Mouse (Mus musculus): ENCODE measurements around the gene Tedc2. TPM values are rescaled to one million over a fixed set of nuclear protein-coding genes. Genes with fewer than 3 reads are reported as not detected.

Tedc2 gene
- polyA plus RNA-seq, 1 experiment = 13.2 TPM

DNA sequence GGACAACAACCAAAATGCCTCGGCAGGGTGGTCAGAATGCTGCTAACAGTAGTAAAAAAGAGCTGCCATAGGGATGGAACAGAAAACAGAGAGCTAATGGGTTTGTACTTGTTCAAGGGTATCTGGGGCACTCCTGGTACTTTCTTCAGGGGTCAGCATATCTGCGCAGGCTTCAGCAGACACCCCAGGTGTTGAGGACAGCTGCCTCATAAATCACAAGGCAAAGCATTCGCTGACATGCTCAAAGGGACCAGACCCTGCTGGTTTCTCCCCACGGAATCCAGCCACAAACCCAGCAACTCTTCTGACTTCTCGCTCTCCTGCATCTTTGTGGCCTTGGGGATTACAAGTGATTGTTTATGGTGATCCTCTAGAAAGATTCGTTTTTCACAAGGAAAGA, 2.0 kb upstream of the Tedc2 start:
- peaks cover 74% of the 10 kb centered on the region for H3K36me3 ChIP-seq (replicated peaks; ENCODE audit: low read length)
- peaks cover 74% of the 10 kb centered on the region for H3K4me1 ChIP-seq
- no peak for TF ChIP-seq GATA1 (IDR thresholded peaks at IDR 0.05; ENCODE audit: borderline replicate concordance, low read length)
- TF ChIP-seq FLI1 (IDR thresholded peaks at IDR 0.05; ENCODE audit: low read length) = no peak
- H3K27me3 ChIP-seq (replicated peaks) = no peaks in the 10 kb centered on the region
- H3K9me3 ChIP-seq = no peaks in the 10 kb centered on the region
- H3K4me3 ChIP-seq (replicated peaks) = no peak overlapping the region

DNA sequence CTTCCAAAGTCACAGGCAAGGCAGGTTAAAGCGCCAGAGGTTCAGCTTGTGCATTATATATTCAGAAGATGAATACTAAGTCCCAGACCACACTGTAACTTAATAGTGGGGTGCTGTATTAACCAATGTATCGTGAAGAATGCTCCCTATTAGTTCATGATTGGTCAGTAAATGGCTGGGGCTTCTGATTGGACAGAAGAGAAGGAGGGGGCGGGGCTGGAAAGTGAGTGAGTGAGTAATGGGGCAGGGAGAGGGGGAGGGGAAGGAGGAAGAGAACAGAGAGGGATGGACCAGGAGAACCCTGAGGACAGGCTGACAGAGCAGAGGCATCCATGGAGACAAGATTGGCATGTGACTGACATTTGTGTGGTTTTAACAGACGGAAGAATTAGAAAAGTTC, 3.8 kb downstream of the Tedc2 start:
- Histone ChIP-seq H3K9me3 (no peaks in the 10 kb centered on the region), H3K27me3 (replicated peaks) (peaks cover 9% of the 10 kb centered on the region), H3K4me3 (replicated peaks) (no peak overlapping the region), H3K36me3 (replicated peaks; ENCODE audit: low read length) (peaks cover 47% of the 10 kb centered on the region), H3K4me1 (peaks cover 65% of the 10 kb centered on the region)
- no peak for TF ChIP-seq GATA1 (IDR thresholded peaks at IDR 0.05; ENCODE audit: borderline replicate concordance, low read length)
- no peak for TF ChIP-seq FLI1 (IDR thresholded peaks at IDR 0.05; ENCODE audit: low read length)

GRCm38 (mm10) chr17:24213186-24213585, 7.5 kb downstream of the Tedc2 start:
- peaks cover 35% of the 10 kb centered on the region for H3K36me3 ChIP-seq (replicated peaks; ENCODE audit: low read length)
- peaks cover 61% of the 10 kb centered on the region for H3K4me1 ChIP-seq

DNA sequence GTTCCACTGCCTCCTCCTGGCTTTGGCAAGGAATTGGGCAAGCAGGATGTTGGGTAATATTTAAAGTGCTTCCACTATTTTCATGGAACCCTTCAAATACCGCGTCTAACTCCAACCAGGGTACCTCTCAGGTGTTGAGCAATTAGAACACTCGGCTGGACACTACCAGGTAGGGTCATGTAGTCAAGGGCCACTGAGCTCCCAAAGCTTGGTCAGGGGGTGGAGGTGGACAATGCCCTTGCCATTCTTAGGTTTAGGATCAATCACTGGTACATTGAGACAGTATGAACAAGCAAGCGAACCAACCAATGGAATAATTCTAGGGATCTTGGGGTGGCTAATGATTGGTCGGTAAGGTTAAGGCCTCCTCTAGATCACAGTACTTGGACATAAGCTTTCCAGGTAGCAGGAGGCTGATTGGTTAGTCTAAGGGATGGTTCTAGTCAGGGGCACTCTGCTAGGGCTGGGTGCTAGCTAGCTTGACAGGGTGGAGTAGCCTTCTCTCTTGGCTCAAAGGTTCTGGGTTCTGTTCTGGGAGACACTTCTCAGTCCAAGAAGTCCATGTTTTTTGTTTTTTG, 8.1 kb downstream of the Tedc2 start:
- TF ChIP-seq FLI1 (IDR thresholded peaks at IDR 0.05; ENCODE audit: low read length) (no peak), GATA1 (IDR thresholded peaks at IDR 0.05; ENCODE audit: borderline replicate concordance, low read length) (no peak)
- H3K27me3 ChIP-seq (replicated peaks) = peaks cover 52% of the 10 kb centered on the region
- peak overlapping the region; percentile 85 for H3K4me3 ChIP-seq (replicated peaks)
- H3K36me3 ChIP-seq (replicated peaks; ENCODE audit: low read length) = peaks cover 28% of the 10 kb centered on the region
- peaks cover 61% of the 10 kb centered on the region for H3K4me1 ChIP-seq
- no peaks in the 10 kb centered on the region for H3K9me3 ChIP-seq

More at GRCm38 (mm10) chr17:24213186-24213585, 7.5 kb downstream of the Tedc2 start:
- no peak overlapping the region for H3K4me3 ChIP-seq (replicated peaks)
- TF ChIP-seq FLI1 (IDR thresholded peaks at IDR 0.05; ENCODE audit: low read length) (no peak), GATA1 (IDR thresholded peaks at IDR 0.05; ENCODE audit: borderline replicate concordance, low read length) (no peak)
- H3K9me3 ChIP-seq = no peaks in the 10 kb centered on the region
- peaks cover 46% of the 10 kb centered on the region for H3K27me3 ChIP-seq (replicated peaks)

GRCm38 (mm10) chr17:24211631-24212440, 8.8 kb downstream of the Tedc2 start:
- TF ChIP-seq GATA1 (IDR thresholded peaks at IDR 0.05; ENCODE audit: borderline replicate concordance, low read length) (no peak), FLI1 (IDR thresholded peaks at IDR 0.05; ENCODE audit: low read length) (no peak)
- H3K4me1 ChIP-seq = peaks cover 65% of the 10 kb centered on the region
- peak overlapping the region; percentile 85 for H3K4me3 ChIP-seq (replicated peaks)
- no peaks in the 10 kb centered on the region for H3K9me3 ChIP-seq
- H3K27me3 ChIP-seq (replicated peaks) = peaks cover 59% of the 10 kb centered on the region
- peaks cover 23% of the 10 kb centered on the region for H3K36me3 ChIP-seq (replicated peaks; ENCODE audit: low read length)

- peaks cover 70% of the 10 kb centered on the region for H3K4me1 ChIP-seq
- TF ChIP-seq GATA1 (IDR thresholded peaks at IDR 0.05; ENCODE audit: borderline replicate concordance, low read length) = no peak
- no peak for TF ChIP-seq FLI1 (IDR thresholded peaks at IDR 0.05; ENCODE audit: low read length)
- H3K36me3 ChIP-seq (replicated peaks; ENCODE audit: low read length) = peaks cover 11% of the 10 kb centered on the region
- peaks cover 70% of the 10 kb centered on the region for H3K27me3 ChIP-seq (replicated peaks)
- no peak overlapping the region for H3K4me3 ChIP-seq (replicated peaks)
- no peaks in the 10 kb centered on the region for H3K9me3 ChIP-seq
Measured at GRCm38 (mm10) chr17:24210591-24210990, 10.1 kb downstream of the Tedc2 start.

GRCm38 (mm10) chr17:24209916-24210240, 10.8 kb downstream of the Tedc2 start:
- Histone ChIP-seq H3K9me3 (no peaks in the 10 kb centered on the region), H3K36me3 (replicated peaks; ENCODE audit: low read length) (peaks cover 5% of the 10 kb centered on the region), H3K4me3 (replicated peaks) (no peak overlapping the region), H3K27me3 (replicated peaks) (peaks cover 70% of the 10 kb centered on the region), H3K4me1 (peaks cover 74% of the 10 kb centered on the region)
- TF ChIP-seq GATA1 (IDR thresholded peaks at IDR 0.05; ENCODE audit: borderline replicate concordance, low read length) (no peak), FLI1 (IDR thresholded peaks at IDR 0.05; ENCODE audit: low read length) (no peak)

- no peaks in the 10 kb centered on the region for H3K9me3 ChIP-seq
- H3K4me1 ChIP-seq = peaks cover 76% of the 10 kb centered on the region
- H3K4me3 ChIP-seq (replicated peaks) = peak within 1 kb of the TSS; percentile 89
- peaks cover 70% of the 10 kb centered on the region for H3K27me3 ChIP-seq (replicated peaks)
- peaks cover under 1% of the 10 kb centered on the region for H3K36me3 ChIP-seq (replicated peaks; ENCODE audit: low read length)
- TF ChIP-seq GATA1 (IDR thresholded peaks at IDR 0.05; ENCODE audit: borderline replicate concordance, low read length) (no peak), FLI1 (IDR thresholded peaks at IDR 0.05; ENCODE audit: low read length) (no peak)
Measured at GRCm38 (mm10) chr17:24209043-24209915, 11.4 kb downstream of the Tedc2 start, which contains the start of gene Ntn3. Gene Ntn3 (minus strand): TSS chr17:24209531.

- Histone ChIP-seq H3K9me3 (no peaks in the 10 kb centered on the region), H3K36me3 (replicated peaks; ENCODE audit: low read length) (no peaks in the 10 kb centered on the region), H3K4me1 (peaks cover 80% of the 10 kb centered on the region), H3K27me3 (replicated peaks) (peaks cover 70% of the 10 kb centered on the region), H3K4me3 (replicated peaks) (peak overlapping the region; percentile 89)
- TF ChIP-seq FLI1 (IDR thresholded peaks at IDR 0.05; ENCODE audit: low read length) = no peak
- no peak for TF ChIP-seq GATA1 (IDR thresholded peaks at IDR 0.05; ENCODE audit: borderline replicate concordance, low read length)
Measured at GRCm38 (mm10) chr17:24208641-24209042, 12.0 kb downstream of the Tedc2 start.
